Mouse (Mus musculus): ENCODE data around the gene Xrra1. TPM values are rescaled to one million over a fixed set of nuclear protein-coding genes. Genes with fewer than 3 reads are reported as not detected.
"Not testable (repeated sequence)": the region's sequence is repeated elsewhere in the genome, so short reads cannot be mapped to it uniquely, and the experiment has no call there.

The Xrra1 gene
- polyA plus RNA-seq, 1 experiment from 2014 or later = 0.42 TPM

DNA sequence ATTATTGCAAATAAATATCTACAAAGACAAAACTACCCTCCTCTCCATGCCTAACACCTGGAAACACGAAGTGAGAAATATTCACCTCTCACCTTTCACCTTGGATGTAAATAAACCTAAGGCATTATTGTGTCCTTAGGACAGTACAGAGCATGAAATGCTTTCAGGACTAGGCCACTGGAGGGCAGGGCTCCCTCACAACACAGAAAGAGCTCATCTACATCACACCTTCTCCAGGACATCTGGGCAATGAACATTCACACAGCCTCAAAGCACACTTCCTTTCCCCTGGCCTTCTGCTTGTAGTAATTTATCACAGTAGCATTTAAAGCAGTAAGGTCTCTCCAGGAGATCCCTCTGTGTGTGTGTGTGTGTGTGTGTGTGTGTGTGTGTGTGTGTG is 76.8 kb downstream of the Xrra1 start:
- Histone ChIP-seq H3K27ac (replicated peaks; ENCODE audit: low read depth, low read length) (no peak overlapping the region), H3K27me3 (replicated peaks; ENCODE audit: control insufficient read depth, insufficient read depth, low read length) (no peaks in the 10 kb centered on the region), H3K4me1 (ENCODE audit: control insufficient read depth, insufficient read depth, low read length) (no peaks in the 10 kb centered on the region), H3K36me3 (ENCODE audit: control insufficient read depth, insufficient read depth, low read length) (peaks cover 58% of the 10 kb centered on the region), H3K4me2 (ENCODE audit: low read depth, low read length) (no peak overlapping the region), H3K4me3 (ENCODE audit: low read depth, low read length) (no peak overlapping the region), H3K9ac (ENCODE audit: low read depth, low read length) (no peak overlapping the region), H3K9me3 (ENCODE audit: control insufficient read depth, low read length) (no peaks in the 10 kb centered on the region)
- WGBS = 81% methylated on average over 1 of the region's 1 CpGs
- DNase-seq (ENCODE audit: low spot score) (no peak), ATAC-seq (ENCODE audit: low read depth) (no peak)

DNA sequence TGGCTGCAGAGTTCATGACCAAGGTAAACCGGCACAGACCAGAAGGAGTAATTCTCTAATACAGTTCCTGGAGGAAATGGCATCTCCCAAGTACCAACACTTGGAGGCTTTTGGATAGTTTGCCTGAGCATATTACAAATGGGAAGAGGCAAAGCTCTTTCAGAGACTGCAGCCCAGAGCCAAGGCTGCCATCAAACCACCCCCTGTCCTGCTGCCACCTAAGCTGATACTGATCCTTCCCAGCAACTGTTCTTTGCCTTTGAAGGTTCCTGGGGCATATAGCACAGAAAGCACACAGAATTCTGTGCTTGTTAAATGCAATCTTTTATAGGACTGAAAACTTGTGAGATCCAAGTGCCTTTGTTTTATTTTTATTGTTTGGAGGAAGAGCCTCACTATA is 81.8 kb downstream of the Xrra1 start:
- WGBS = 100% methylated on average over 1 of the region's 1 CpGs
- no peaks in the 10 kb centered on the region for H3K4me1 ChIP-seq (ENCODE audit: control insufficient read depth, insufficient read depth, low read length)
- ATAC-seq (ENCODE audit: low read depth) = no peak

DNA sequence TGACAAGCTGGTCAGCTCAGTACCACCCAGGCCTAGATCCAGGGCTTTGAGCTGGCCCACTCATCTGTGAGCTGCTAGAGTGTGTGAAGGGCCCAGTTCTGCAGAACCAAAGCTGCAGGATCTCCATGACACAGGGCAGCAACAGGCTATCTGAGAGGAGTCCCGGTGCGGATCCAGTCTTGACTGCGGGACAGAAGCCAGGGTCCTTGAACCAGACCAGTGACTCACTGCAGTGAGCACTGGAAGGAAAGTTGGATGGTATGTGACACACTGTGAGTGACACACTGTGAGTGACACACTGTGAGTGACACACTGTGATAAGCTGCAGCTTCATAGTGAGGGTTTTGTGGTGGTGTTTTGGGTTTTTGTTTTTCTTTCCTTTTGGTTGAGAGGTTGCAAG is 85.6 kb downstream of the Xrra1 start:
- H3K4me3 ChIP-seq (ENCODE audit: low read depth, low read length) = no peak overlapping the region
- H3K9me3 ChIP-seq (ENCODE audit: control insufficient read depth, low read length) = 0 out of 2 replicates have a peak, but pooled peaks cover 7% of the 10 kb centered on the region
- no peak overlapping the region for H3K4me2 ChIP-seq (ENCODE audit: low read depth, low read length)
- no peak overlapping the region for H3K9ac ChIP-seq (ENCODE audit: low read depth, low read length)
- H3K27ac ChIP-seq (replicated peaks; ENCODE audit: low read depth, low read length) = no peak overlapping the region
- peaks cover 76% of the 10 kb centered on the region for H3K36me3 ChIP-seq (ENCODE audit: control insufficient read depth, insufficient read depth, low read length)
- WGBS = 100% methylated on average over 3 of the region's 3 CpGs
- no peaks in the 10 kb centered on the region for H3K4me1 ChIP-seq (ENCODE audit: control insufficient read depth, insufficient read depth, low read length)
- H3K27me3 ChIP-seq (replicated peaks; ENCODE audit: control insufficient read depth, insufficient read depth, low read length) = no peaks in the 10 kb centered on the region
- ATAC-seq (ENCODE audit: low read depth) = no peak
- no peak for DNase-seq (ENCODE audit: low spot score)

More for the DNA sequence above, 81.8 kb downstream of the Xrra1 start:
- Histone ChIP-seq H3K27me3 (replicated peaks; ENCODE audit: control insufficient read depth, insufficient read depth, low read length) (no peaks in the 10 kb centered on the region), H3K4me3 (ENCODE audit: low read depth, low read length) (no peak overlapping the region), H3K9ac (ENCODE audit: low read depth, low read length) (no peak overlapping the region), H3K36me3 (ENCODE audit: control insufficient read depth, insufficient read depth, low read length) (peaks cover 65% of the 10 kb centered on the region), H3K4me2 (ENCODE audit: low read depth, low read length) (no peak overlapping the region), H3K9me3 (ENCODE audit: control insufficient read depth, low read length) (no peaks in the 10 kb centered on the region), H3K27ac (replicated peaks; ENCODE audit: low read depth, low read length) (no peak overlapping the region)
- no peak for DNase-seq (ENCODE audit: low spot score)

DNA sequence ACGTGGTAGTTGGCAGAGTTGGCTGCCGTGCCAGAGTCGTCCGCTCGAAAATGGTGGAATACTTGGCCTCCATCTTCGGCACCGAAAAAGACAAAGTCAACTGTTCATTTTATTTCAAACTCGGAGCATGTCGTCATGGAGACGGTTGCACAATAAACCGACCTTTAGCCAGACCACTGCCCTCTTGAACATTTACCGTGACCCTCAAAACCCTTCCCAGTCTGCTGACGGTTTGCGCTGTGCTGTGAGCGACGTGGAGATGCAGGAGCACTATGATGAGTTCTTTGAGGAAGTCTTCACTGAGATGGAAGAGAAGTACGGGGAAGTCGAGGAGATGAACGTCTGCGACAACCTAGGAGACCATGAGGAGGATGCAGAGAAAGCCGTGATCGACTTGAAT is 86.1 kb downstream of the Xrra1 start:
- peaks cover 76% of the 10 kb centered on the region for H3K36me3 ChIP-seq (ENCODE audit: control insufficient read depth, insufficient read depth, low read length)
- not testable (repeated sequence) for H3K4me1 ChIP-seq (ENCODE audit: control insufficient read depth, insufficient read depth, low read length); H3K4me2 ChIP-seq (ENCODE audit: low read depth, low read length); H3K27ac ChIP-seq (replicated peaks; ENCODE audit: low read depth, low read length); H3K4me3 ChIP-seq (ENCODE audit: low read depth, low read length); H3K27me3 ChIP-seq (replicated peaks; ENCODE audit: control insufficient read depth, insufficient read depth, low read length); ATAC-seq (ENCODE audit: low read depth); H3K9me3 ChIP-seq (ENCODE audit: control insufficient read depth, low read length); DNase-seq (ENCODE audit: low spot score); H3K9ac ChIP-seq (ENCODE audit: low read depth, low read length)
- WGBS = 93% methylated on average over 22 of the region's 22 CpGs

DNA sequence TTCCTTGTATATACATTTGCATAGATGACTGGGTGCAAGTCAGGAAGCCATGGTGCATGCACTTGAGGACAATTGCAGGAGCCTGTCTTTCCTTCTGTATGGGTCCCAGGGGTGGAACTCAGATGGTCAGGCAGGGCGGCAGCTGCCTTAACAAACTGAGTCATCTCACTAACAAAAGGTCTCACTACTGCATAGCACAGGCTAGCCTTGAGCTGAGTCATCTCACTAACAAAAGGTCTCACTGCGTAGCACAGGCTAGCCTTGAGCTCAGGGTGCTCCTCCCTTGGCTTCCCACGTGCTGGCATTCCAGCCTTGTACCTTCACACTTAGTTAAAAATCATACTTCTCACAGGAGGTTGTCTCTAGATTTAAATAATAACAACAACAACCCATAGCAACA is 87.0 kb downstream of the Xrra1 start:
- Histone ChIP-seq H3K27ac (replicated peaks; ENCODE audit: low read depth, low read length) (no peak overlapping the region), H3K36me3 (ENCODE audit: control insufficient read depth, insufficient read depth, low read length) (peaks cover 66% of the 10 kb centered on the region), H3K4me3 (ENCODE audit: low read depth, low read length) (no peak overlapping the region), H3K4me1 (ENCODE audit: control insufficient read depth, insufficient read depth, low read length) (no peaks in the 10 kb centered on the region), H3K4me2 (ENCODE audit: low read depth, low read length) (no peak overlapping the region), H3K9ac (ENCODE audit: low read depth, low read length) (no peak overlapping the region), H3K27me3 (replicated peaks; ENCODE audit: control insufficient read depth, insufficient read depth, low read length) (no peaks in the 10 kb centered on the region), H3K9me3 (ENCODE audit: control insufficient read depth, low read length) (0 out of 2 replicates have a peak, but pooled peaks cover 7% of the 10 kb centered on the region)
- WGBS = 95% methylated on average over 3 of the region's 3 CpGs
- no peak for ATAC-seq (ENCODE audit: low read depth)
- DNase-seq (ENCODE audit: low spot score) = no peak

DNA sequence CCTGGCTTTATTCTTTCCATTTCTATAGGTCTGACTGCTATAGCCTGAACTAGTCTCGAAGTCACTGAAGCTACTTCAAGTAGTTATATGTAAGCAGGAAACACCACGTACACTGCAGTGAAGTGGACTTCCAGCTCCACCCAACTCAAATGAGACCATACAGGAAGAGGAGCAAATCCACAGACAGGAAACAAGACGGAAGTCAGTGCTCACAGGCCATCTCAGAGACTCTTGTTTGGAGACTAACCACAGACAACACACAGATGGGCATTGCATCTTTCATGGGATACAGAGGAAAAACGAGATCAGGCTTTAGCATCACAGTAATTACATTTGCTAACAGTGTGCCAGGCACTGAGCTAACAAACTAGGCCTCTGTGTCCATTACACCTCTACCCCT is 87.4 kb downstream of the Xrra1 start:
- no peaks in the 10 kb centered on the region for H3K27me3 ChIP-seq (replicated peaks; ENCODE audit: control insufficient read depth, insufficient read depth, low read length)
- DNase-seq (ENCODE audit: low spot score) (no peak), ATAC-seq (ENCODE audit: low read depth) (no peak)
- H3K36me3 ChIP-seq (ENCODE audit: control insufficient read depth, insufficient read depth, low read length) = peaks cover 62% of the 10 kb centered on the region
- no peak overlapping the region for H3K9ac ChIP-seq (ENCODE audit: low read depth, low read length)
- H3K9me3 ChIP-seq (ENCODE audit: control insufficient read depth, low read length) = 0 out of 2 replicates have a peak, but pooled peaks cover 7% of the 10 kb centered on the region
- 89% methylated on average over 4 of the region's 4 CpGs for WGBS
- H3K4me3 ChIP-seq (ENCODE audit: low read depth, low read length) = no peak overlapping the region
- H3K4me1 ChIP-seq (ENCODE audit: control insufficient read depth, insufficient read depth, low read length) = no peaks in the 10 kb centered on the region
- no peak overlapping the region for H3K27ac ChIP-seq (replicated peaks; ENCODE audit: low read depth, low read length)
- H3K4me2 ChIP-seq (ENCODE audit: low read depth, low read length) = no peak overlapping the region

DNA sequence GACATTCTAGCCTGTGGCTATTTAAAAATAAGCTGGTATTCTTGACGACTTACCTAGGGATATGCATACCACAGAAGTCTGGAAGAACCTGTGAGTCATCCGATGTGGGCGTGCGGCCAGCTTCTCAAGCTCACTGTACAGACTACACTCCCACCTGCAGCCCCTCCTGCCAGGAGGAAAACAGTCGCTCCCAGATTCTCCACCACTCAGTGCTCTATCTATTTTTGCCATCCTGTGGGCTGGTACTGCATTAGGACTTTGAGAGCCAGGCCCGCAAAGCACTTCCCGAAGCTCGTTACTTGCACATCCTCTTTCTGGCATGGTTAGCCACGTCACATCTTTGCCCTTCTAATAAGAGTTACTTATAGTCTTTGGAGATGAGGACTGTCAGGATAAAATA is 88.4 kb downstream of the Xrra1 start:
- 0 out of 2 replicates have a peak, but pooled peaks cover 7% of the 10 kb centered on the region for H3K9me3 ChIP-seq (ENCODE audit: control insufficient read depth, low read length)
- 81% methylated on average over 9 of the region's 9 CpGs for WGBS
- H3K27ac ChIP-seq (replicated peaks; ENCODE audit: low read depth, low read length) = no peak overlapping the region
- no peak for ATAC-seq (ENCODE audit: low read depth)
- H3K4me3 ChIP-seq (ENCODE audit: low read depth, low read length) = no peak overlapping the region
- no peak overlapping the region for H3K9ac ChIP-seq (ENCODE audit: low read depth, low read length)
- H3K36me3 ChIP-seq (ENCODE audit: control insufficient read depth, insufficient read depth, low read length) = peaks cover 61% of the 10 kb centered on the region
- no peak overlapping the region for H3K4me2 ChIP-seq (ENCODE audit: low read depth, low read length)
- H3K27me3 ChIP-seq (replicated peaks; ENCODE audit: control insufficient read depth, insufficient read depth, low read length) = no peaks in the 10 kb centered on the region
- H3K4me1 ChIP-seq (ENCODE audit: control insufficient read depth, insufficient read depth, low read length) = no peaks in the 10 kb centered on the region
- DNase-seq (ENCODE audit: low spot score) = peak; percentile 42

DNA sequence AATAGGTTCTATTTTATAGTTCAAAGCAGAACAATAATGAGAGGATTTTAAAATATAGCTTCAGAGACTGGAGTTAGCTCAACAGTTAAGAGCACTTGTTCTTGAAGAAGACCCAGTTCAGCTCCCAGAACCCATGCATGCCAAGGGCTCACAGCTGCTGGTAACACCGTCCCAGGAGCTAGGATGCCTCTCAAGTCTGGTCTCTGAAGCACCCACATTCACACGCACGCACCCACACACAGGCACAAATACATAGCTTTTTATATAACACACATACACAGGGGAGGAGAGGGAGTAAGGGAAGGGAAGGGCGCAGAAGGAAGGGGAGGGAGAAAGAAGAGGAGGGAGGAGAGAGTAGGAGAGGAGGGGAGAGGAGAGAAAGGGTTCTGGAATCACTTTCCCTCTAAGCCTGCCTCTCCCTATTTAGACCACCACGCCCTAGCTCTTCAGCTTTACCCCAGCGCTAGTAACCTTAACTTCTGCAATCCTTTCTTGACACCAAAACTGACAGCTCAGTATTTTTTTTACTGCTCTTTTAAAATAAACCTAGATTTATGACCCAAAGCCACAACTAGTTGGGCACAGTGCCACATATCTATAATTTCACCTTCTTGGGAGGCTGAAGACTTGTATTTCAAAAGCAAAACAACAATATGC is 94.7 kb downstream of the Xrra1 start:
- ATAC-seq (ENCODE audit: low read depth) (no peak), DNase-seq (ENCODE audit: low spot score) (no peak)
- H3K27me3 ChIP-seq (replicated peaks; ENCODE audit: control insufficient read depth, insufficient read depth, low read length) = no peaks in the 10 kb centered on the region
- H3K9ac ChIP-seq (ENCODE audit: low read depth, low read length) = no peak overlapping the region
- no peak overlapping the region for H3K4me2 ChIP-seq (ENCODE audit: low read depth, low read length)
- H3K36me3 ChIP-seq (ENCODE audit: control insufficient read depth, insufficient read depth, low read length) = peaks cover 21% of the 10 kb centered on the region
- no peaks in the 10 kb centered on the region for H3K9me3 ChIP-seq (ENCODE audit: control insufficient read depth, low read length)
- no peak overlapping the region for H3K27ac ChIP-seq (replicated peaks; ENCODE audit: low read depth, low read length)
- H3K4me1 ChIP-seq (ENCODE audit: control insufficient read depth, insufficient read depth, low read length) = no peaks in the 10 kb centered on the region
- H3K4me3 ChIP-seq (ENCODE audit: low read depth, low read length) = no peak overlapping the region
- WGBS = 80% methylated on average over 6 of the region's 6 CpGs

DNA sequence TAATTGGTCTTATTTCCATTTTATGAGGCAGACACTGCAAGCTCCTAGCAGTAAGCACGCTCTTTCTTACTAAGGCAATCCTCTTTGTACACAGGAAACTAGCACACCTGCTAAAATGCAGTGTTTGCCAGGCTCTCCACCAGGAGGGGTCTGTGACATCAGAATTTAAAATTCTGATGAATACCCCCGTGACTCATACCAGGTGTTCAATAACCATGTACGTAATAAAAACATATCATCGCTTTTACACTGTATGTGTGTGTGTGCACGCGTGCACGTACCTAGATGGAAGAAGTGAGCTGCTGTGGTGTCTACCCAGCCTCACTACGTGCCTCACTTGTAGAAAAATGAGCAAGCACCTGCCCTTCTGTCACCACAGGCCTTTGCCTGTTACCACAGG is 95.3 kb downstream of the Xrra1 start:
- Histone ChIP-seq H3K36me3 (ENCODE audit: control insufficient read depth, insufficient read depth, low read length) (peaks cover 21% of the 10 kb centered on the region), H3K9me3 (ENCODE audit: control insufficient read depth, low read length) (no peaks in the 10 kb centered on the region), H3K4me3 (ENCODE audit: low read depth, low read length) (no peak overlapping the region), H3K4me1 (ENCODE audit: control insufficient read depth, insufficient read depth, low read length) (no peaks in the 10 kb centered on the region), H3K9ac (ENCODE audit: low read depth, low read length) (no peak overlapping the region), H3K27ac (replicated peaks; ENCODE audit: low read depth, low read length) (no peak overlapping the region), H3K27me3 (replicated peaks; ENCODE audit: control insufficient read depth, insufficient read depth, low read length) (no peaks in the 10 kb centered on the region), H3K4me2 (ENCODE audit: low read depth, low read length) (no peak overlapping the region)
- ATAC-seq (ENCODE audit: low read depth) = no peak
- DNase-seq (ENCODE audit: low spot score) = no peak
- WGBS = 90% methylated on average over 8 of the region's 8 CpGs
